Mouse (Mus musculus): Measurements from ENCODE around the gene Col9a1.

Col9a1 gene

GRCm38 (mm10) chr1:24222981-24223612 lies 45.7 kb downstream of the Col9a1 start:
- peak; percentile 26 for DNase-seq

- peak; percentile 34 for DNase-seq
These were observed 48.6 kb downstream of the Col9a1 start for GRCm38 (mm10) chr1:24225825-24226526.

- DNase-seq: no peak
These were observed 49.7 kb downstream of the Col9a1 start for GRCm38 (mm10) chr1:24226941-24227711.

GRCm38 (mm10) chr1:24229552-24229951 lies 52.1 kb downstream of the Col9a1 start:
- DNase-seq: peak; percentile 43

GRCm38 (mm10) chr1:24230428-24230827 lies 53.0 kb downstream of the Col9a1 start:
- DNase-seq: no peak

- no peak for DNase-seq
These were observed 54.3 kb downstream of the Col9a1 start for GRCm38 (mm10) chr1:24231504-24232270.

- no peak for DNase-seq
These were observed 58.9 kb downstream of the Col9a1 start for GRCm38 (mm10) chr1:24236330-24236729.

- no peak for DNase-seq
These were observed 62.8 kb downstream of the Col9a1 start for GRCm38 (mm10) chr1:24240039-24240691.

- no peak for DNase-seq
These were observed 67.5 kb downstream of the Col9a1 start for GRCm38 (mm10) chr1:24244931-24245330.

GRCm38 (mm10) chr1:24245700-24246375 lies 68.4 kb downstream of the Col9a1 start:
- DNase-seq: no peak

- DNase-seq: no peak
These were observed 71.1 kb downstream of the Col9a1 start for GRCm38 (mm10) chr1:24248294-24249104.

- no peak for DNase-seq
These were observed 71.8 kb downstream of the Col9a1 start for GRCm38 (mm10) chr1:24249105-24249664.

GRCm38 (mm10) chr1:24257961-24258360 lies 80.6 kb downstream of the Col9a1 start:
- no peak for DNase-seq

- no peak for DNase-seq
These were observed 82.0 kb downstream of the Col9a1 start for GRCm38 (mm10) chr1:24259419-24259818.

GRCm38 (mm10) chr1:24261181-24261580 lies 83.8 kb downstream of the Col9a1 start:
- no peak for DNase-seq

GRCm38 (mm10) chr1:24267022-24267421 lies 89.6 kb downstream of the Col9a1 start:
- DNase-seq: no peak

GRCm38 (mm10) chr1:24286360-24286759 lies 109.0 kb downstream of the Col9a1 start:
- no peak for DNase-seq

- no peak for DNase-seq
These were observed 115.1 kb downstream of the Col9a1 start for GRCm38 (mm10) chr1:24292515-24292914.

GRCm38 (mm10) chr1:24294979-24295942 lies 117.9 kb downstream of the Col9a1 start:
- DNase-seq: no peak

Data from right cerebral cortex, adult 18-20 months (tissue).